Mouse (Mus musculus) adrenal gland, postnatal 36 days (tissue): ENCODE measurements at regions not wholly inside any gene's neighbourhood (a gene's known extent, or its start where the extent isn't known, plus 50 kb on each side); places are given as distances from the start of the nearest gene placed in this dataset.

Experiments
- DNase-seq, 2 experiments: peaks; one replicate each; pipeline ENCODE4 v3.0.0; 2021; ENCODE audit warnings: mixed read lengths in 1 of 2

DNA sequence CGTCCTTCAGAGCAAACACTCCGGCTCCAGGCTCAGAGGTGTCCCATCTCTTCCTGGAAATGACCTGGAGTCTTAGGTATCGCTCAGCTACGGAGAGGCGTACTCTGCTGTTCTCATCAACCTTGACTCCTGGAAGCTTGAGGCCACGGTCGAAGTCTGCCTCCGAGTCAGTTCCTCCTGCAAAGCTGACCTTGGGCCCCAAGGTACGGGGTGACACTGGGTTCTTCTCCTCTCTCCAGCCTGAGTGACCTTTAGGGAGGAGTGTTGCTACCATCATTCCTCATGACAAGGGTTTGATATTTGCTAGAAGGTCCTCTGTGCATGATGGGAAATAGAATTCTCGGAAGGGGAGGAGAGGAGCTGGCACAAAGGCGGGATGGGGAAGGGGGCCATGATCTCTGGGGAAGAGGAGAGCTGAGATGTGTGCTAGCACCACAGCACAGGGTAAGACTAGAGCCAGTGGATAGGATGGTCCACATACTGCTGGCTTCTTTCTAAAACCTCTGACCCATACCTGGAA is 469.0 kb downstream of the Rps24 start:
- peak; percentile 9 to 29 for DNase-seq

DNA sequence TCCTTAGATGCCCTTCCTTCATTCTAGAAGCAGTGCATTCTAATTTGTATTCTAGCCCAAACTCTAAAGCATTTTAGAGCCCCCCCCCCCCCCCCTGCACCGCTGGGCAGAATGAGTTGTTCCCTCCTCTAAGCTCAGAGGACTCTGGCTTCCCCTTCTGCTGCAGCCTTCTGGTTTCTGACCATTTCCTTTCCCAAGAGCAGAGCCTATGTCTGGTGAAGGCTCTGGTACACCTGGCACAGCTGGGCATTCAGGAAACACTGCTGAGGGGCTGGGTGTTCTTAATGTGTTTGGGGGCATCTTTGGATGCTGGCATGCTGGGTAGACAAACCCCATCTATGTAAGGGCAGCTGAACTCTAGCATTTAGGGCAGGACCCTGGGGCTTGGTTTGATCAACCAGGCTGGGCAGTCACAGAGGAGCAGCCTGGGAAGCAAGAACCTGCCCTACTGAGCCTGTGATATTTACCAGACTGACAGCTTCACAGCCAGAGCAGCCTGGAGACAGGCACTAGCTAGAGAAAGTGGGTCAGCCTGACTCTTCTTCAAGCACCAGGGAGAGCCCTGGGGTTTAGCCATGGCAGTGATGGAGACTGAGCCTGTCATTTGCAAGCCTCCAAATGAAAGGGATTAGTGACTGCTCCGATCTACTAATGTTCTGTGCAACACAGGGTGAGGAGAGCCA is 469.7 kb downstream of the Rps24 start:
- DNase-seq = peak in 1 of 2 experiments; percentile 8

DNA sequence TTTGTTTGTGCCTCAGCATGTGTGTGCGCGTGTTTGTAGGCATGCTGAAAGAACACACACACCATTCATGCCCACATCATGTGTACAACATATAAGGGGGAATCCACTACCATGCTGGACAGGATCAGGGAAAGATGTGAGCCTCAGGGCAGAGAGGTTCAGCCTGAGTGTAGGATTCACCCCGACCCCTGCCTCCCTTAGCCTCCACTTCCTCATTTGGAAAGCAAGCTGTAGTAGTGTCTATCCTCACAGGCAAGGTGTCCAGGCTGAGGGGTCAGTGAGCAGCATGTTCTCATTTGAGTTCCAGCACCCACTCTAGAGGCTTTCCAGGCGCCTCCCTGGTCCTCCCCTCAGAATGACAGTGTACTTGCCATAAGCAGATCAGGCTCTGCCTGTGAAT is 470.5 kb downstream of the Rps24 start:
- DNase-seq = no peak

DNA sequence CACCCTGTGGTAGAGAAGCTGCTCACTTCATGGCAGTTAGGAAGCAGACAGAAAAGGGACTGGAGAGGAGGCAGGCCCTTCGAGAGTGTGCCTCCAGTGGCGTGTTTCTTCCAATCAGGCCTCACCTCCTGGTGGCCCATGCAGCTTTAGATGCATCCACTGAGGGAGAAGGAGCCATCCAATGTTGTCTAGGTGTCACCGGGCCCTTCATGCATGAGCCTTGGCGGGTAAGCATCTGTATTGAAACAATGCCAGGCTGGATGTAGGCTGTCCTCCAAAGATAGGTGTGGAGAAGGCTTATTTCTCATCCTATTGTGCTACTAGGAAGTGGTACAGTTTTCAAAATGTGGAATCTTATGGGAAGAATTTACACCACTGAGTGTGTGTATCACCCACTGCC is 471.9 kb downstream of the Rps24 start:
- no peak for DNase-seq

DNA sequence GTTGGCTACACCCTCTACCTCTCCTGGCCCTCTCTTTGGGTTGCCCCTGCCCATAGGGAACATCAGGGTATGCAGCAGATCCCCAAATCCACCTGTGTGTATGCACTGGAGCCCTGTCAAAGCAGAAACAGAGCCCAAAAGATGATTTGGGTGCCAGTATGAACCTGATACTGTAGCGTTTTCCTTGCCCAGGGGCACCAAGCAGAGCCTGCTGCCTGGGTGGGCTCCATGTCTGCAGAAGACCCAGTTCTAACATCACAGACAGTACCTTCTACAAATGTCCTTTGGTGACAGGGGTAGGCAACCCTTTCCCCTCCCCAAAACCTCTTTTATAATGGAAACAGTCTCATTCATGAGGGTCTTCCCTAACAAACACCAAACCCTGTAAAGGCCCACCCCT is 472.5 kb downstream of the Rps24 start:
- DNase-seq = no peak

DNA sequence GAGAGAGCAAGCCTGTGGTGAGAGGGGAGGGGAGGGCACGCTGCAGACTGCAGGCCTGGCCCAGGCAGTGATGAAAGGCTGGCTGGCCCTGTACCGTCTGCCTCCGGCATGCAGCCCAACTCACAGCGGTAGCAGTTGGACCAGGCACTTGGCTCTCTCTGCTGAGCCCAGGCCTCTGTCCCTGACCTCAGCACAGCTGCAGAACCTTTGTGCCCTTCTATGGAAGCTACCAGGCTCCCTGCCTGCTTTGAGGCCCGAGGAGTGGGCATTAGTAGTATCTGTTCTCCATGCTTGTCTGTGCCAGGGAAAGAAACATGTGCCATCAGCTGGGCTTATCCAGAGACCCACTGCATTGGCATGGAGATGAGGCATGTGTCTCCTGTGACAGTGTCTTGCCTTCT is 473.2 kb downstream of the Rps24 start:
- DNase-seq = peak; percentile 65 to 73

DNA sequence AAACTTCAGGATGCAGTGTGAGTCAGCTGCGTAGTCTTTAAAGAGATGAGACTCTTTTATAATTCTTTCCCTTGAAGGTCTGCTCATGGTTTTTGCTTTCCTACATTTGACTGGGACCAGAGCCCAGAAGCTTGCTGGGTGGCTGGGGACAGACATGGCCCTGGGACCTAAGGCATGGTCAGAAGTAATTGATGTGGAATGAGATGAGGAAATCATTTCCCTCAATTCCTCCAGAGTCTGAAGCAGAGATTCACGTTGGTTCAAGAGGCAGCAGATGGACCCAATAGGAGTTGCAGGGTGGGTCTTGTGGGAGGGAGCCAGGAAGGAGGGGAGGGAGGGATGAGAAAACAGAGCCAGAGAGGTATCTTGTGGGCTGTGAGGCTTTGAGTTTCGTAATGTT is 473.9 kb downstream of the Rps24 start:
- DNase-seq = no peak

DNA sequence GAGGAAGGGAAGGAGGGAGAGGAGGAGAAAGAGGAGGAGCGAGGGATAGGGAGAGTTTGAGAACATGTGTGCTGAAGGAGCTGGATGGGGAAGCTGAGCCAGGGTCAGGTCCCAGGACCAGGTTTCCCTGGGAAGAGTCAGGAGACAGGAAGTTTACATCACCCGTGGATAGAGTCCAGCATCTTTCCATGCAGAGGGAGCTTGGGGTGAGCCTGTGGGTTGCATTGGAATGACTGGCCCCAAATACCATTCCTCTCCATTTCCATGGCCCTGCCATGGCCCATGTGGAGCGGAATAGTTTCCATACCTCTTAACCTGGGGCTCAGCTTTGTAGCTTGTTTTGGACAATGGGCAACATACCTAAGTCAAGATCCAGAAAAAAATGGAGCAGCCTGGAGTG is 474.8 kb downstream of the Rps24 start:
- no peak for DNase-seq

DNA sequence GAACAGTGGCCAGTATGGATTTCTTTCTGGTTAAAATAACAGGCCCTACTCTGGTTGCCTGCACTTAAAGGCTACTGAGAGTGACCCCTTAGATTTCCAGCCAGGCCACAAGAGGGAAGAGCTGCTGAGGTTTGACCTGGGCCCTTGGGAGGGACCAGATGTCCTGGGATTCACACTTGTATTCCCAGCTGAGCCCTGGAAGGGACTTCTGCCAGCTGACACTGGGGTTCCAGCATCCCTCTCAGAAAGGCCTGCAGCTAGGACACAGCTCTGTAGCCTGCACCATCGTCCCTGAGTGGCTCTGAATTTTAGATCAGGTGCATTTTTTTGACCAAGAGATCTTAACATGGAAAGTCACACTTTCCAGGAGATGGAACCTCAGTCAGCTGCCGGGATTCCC is 482.7 kb downstream of the Rps24 start:
- no peak for DNase-seq

DNA sequence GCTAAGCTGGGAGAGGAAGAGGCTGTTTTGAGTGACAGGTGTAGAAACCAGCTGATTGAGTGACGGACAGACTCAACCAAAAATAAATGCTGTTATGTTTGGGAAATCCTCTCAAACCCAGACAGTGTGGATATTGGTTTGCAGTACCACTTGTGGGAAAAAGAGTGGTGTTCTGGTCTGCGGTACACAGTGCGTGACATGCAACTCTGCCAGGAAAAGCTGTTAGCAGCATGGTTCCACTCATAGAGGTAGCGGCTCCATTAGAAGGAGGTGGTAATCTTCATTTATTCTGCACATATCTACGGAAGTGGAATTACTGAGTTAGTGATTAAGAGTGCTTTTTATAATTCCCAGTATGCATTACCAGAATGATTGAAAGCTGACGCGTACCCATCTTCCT is 485.4 kb downstream of the Rps24 start:
- DNase-seq = no peak

DNA sequence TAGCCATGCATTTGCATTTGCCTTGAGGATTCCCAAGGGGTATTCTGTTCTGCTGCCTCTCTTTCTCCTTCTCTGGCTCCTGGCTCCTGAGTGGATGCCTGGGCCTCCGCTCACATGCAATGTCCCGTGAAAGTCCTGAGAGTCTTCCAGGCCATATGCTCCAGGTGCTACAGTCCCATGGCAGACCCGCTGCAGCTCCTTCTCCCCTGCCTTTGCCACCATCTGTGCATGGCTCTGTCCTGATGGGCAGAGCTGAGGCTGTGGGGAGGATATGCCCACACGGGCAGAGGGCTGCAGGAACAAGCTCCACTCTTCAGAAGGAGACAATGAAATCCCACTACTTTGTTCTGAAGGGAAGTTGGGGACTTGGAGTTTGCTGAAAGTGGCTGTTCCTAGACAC is 485.9 kb upstream of the Zmiz1 start:
- no peak for DNase-seq

DNA sequence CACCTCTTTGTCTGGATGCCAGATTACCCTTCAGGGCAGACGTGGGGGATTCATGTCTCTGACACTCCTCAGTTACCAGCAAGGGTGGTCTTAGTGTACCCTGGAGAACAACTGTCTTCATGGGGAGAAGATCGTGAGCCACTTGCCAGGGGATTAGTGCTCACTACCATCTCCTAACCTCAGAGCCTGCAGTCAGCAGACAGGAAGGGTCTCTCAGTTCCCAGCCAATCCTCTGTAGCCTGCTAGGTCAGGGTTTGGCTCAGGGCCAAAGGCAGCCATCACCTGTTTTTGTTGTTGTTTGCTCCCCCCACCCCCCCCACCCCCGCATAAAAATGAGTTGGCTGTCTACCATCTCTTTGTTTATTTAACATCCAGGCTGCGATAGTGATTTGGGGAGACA is 485.4 kb upstream of the Zmiz1 start:
- no peak for DNase-seq

DNA sequence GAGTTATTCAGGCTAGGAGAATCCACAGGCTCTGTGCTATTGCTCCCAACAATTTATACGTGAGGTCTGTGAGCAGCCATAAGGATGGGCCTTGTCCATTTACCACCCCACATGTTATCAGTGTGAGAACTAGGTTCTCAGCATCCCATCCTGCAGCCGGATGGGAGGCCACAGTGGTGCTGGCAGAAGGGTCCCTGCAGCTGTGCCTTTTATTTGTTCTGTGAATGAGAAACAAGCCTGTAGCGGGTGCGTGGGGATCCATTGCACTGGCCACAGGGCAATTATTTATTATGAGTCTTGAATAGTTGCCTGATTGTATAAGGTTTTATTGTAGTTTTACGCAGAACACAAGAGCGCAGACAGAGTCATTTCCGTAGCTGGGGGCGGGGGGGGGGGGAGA is 476.5 kb upstream of the Zmiz1 start:
- DNase-seq = no peak

DNA sequence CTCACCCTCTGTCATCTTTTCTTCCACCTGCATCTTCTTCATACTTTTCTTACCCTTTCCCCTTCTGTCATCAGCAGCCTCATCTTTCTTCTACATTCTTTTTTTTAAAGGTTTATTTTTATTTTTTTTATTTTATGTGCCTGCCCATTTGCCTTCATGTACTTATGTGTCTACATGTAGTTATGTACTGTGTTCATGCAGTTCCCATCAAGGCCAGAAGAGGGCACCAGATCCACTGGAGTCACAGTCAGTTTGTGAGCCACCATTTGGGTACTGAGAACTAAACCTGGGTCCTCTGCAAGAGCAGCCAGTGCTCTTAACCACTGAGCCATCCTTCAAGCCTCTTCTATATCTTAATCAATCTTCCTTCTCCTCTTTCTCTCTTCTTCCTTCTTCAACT is 475.7 kb upstream of the Zmiz1 start:
- DNase-seq = no peak

DNA sequence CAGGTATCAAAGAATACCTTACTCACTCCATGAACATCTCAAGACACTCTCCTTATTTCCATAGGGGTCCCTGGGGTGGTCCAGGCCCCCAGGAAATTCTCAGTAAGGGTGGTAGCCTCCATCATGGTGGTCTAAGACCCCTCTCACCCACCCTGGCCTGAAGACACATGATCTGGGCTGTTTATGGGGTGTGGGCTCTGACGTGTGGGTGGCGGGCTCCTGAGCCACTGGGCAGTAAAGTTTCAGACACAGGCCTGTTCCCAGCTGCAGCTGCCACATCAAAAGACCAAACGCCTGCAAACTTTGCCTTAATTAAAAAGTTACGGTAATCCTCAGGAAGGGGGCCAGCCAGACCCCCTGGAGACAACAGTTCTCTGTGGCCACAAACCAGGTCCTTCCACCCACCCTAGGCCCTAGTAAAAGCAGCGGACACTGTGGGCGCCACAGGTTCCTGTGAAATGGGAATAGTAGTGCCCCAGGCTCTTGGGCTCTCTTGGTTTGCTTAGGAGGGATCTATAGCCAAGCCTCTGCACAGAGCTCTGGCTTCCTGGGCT is 473.1 kb upstream of the Zmiz1 start:
- DNase-seq = no peak

DNA sequence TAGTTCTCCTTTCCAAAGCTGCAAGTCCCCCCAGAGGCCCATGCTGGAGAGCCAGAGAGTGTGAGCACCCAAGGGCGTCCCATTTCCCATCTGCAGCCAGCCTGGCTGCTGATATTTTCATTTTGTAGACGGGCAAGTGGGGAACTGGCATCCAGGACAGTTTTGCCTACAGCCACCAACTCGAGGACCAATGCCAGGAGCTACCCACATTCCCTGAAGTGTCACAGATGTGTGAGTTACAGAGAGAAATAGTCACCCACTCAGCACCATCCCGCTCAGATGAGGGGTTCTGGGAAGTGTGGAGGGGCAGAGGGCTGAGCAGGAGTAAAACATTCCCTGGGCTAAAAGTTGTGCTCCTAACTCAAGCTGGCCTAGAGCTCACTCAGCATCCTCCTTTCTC is 472.6 kb upstream of the Zmiz1 start:
- no peak for DNase-seq

DNA sequence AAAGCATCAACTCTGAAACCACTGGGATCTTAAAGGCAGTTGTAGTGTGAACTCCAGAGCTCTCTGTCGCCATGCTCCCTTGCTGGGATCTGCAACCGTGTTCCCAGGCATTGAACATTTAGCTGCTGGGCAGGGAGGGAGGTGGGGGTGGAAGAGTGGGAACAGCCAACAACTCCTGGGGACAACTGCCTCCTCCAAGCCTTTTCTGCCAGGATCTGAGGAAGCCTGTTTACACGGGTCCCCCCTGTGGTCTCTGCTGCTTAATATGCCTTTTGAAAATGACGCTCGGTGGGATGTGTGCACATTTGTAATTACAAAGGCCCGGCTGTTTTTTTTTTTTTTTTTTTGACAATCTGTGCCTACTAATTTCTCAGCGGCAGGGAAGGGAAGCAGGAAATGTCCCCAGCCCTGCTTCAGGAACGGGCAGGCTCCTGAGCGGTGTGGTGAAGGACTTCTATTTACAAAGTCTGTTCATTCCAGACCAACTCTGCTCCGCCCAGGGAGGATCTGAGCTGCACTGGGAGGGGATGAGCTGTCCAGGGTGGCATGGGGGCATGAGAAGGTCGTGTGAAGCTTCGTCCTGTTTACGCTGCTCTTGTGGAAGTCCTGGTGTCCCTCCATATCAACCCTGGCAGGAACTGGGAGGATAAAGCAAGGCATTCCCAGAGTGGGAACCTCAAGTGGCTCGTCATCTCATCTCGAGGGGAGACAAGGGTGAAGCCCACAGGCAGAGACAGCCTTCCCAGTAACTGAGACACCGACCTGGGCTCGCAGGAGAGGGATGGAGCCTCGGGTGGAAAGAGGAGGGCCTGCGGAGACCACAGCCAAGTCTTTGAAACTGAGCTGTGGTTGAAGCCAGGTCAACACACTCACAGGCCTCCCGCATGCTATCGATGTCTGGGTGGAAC is 465.0 kb upstream of the Zmiz1 start:
- DNase-seq = no peak

DNA sequence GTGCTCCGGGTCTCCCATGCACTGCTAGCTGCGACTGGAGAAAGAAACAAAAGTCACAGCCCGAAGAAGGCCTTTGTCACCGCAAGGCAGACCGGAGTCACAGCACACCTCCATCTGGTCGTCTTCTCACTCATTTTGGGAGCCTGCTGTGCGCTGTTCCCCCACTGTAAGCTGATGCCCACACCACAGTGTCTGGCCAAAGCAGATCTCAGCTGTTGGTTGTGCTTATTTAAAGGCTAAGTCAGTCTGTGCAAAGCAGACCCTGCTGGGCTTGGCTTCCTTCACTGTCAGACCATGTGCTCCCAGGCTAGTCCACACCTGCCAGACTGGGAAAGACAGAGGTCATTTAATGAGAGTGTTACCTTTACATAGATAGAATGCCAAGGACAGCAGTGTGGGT is 463.8 kb upstream of the Zmiz1 start:
- no peak for DNase-seq

DNA sequence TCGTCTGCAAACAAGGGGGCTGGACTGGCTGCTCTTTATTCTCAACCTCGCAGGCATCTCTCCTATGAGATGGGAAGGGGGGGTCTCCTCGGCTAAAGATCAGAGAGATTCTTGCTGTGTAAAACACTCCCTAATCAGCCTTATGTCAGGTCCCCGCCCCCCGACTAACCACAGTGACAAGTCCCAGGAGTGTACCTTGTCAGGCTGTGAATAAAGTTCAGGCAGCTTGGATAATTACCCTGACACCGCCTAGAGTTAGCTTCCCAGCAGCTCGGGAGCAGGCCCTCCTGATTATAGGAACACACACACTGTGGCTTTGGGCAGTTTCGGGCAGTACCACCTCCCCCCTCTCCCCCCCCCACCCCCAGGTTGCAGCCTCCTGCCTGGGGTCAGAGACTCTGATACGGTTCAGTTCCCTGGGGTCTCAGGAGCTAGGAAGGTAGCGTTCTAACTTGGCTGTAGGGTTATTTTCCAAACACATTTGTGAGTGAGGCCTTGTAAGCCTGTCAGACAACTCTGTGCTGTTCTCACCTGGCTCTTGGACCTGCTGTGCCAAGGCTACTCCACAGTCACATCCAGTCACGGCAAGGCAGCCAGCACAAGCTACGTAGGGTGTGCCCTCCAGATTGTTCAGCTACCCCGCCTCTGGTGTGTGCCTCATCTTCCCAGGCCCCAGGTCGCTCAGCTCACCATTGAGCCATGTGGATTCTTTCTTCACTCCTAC is 461.0 kb upstream of the Zmiz1 start:
- DNase-seq = no peak

DNA sequence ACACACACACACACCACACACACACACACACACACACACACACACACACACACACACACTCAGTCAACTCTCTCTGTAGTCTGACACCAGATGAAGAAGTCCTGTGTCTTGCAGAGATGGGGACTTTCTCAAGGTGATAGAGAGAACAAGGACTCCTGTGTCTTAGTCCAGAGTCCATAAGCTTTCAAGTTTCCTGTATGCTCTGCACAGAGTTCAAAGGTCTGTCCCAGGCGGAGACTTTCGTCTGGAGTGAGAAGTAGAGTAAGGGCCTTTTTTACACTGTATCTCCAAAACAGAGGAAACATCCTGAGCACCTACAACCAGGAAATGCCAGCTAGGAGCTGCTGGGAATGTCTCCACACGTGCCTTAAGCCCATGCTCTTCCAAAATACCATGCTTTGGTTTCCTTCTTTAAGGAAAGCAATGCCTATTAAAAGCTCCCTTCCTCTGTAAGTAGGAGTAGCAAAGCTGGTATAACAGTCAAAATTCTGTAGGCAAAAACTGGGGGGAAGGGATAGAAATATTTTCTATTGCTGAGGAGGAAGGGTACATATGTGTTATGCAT is 459.9 kb upstream of the Zmiz1 start:
- DNase-seq = no peak

DNA sequence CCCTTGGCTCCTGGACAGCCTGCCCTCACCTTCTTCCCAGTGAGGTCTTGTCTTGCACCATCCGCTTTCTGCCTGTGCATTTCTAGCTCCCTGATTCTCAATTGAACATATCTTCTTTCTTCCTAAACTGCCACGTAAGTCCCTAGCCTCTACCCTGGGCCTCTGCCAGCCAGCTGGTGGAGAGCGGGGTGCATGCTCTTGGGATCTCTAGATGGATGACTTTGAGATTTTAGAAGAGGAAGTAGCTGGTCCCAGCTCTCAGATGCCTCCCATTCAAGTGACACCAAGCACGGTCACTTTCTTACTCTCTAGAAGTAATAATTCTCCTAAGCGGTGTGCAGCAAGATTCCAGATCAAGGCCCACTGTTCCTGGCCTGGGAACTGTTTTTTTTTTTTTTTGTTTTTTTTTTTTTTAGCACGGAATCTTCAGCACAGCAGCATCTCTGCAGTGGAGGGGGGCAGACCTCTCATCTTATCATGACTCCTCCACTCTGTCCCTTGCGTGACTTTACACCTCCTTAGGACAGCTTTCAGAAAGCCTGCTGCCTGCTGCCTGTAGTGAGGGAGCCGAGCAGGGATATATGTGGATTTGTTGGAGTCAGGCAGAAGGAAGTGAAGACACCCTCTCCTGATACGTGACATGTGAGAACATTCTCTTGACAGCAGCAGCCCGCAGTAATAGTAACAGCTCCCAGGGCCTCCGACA is 453.6 kb upstream of the Zmiz1 start:
- DNase-seq = no peak

DNA sequence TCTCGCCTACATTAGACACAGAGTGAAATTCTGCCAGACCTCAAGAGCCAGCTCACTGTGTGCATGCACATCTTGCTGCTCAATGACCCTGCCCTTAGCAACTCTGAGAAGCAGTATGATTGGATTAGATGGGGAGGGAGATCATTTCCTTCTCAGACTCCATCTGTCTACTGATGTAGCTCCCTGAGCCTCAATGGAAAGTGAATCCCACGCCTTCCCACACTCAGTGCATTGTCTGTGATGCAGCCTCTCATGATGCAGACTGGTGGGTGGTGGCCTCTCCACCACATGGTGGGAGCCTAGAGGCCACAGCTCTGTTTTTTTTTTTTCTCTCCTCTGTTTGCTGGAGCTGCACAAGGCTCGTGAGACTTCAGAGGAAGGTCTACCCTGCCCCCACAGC is 447.1 kb upstream of the Zmiz1 start:
- DNase-seq = no peak
